Mouse (Mus musculus) layer of hippocampus, postnatal 10 days (tissue): ENCODE measurements around the gene Ss18l2. TPM values are rescaled to one million over a fixed set of nuclear protein-coding genes. Genes with fewer than 3 reads are reported as not detected.
A peak's percentile ranks its signal among the peaks of the same experiment; 100 is the strongest.

Experiments
- DNase-seq, 2 experiments: peaks; one replicate each; pipeline ENCODE4 v3.0.0; 2021; ENCODE audit warnings: low spot score in 2 of 2
- total RNA-seq, 2 experiments: library from RNA; stranded (reverse); gene quantifications; 2 replicates each; pipeline ENCODE4 v1.2.3; 2021

Ss18l2 gene
- total RNA-seq, 2 experiments from 2014 or later, result 80.7 to 87.9 TPM

GRCm38 (mm10) chr9:121757835-121758814, 48.0 kb downstream of the Ss18l2 start:
- DNase-seq, result peak in 1 of 2 experiments; percentile 32

GRCm38 (mm10) chr9:121759091-121760081, 49.3 kb downstream of the Ss18l2 start, which contains the start of gene Zfp651:
Zfp651 (plus strand) TSS chr9:121759330.
- DNase-seq, result peak; percentile 82 to 84

- peak; percentile 57 to 72 for DNase-seq
Observed at GRCm38 (mm10) chr9:121760271-121761090, 50.4 kb downstream of the Ss18l2 start.

GRCm38 (mm10) chr9:121761091-121761665, 51.0 kb downstream of the Ss18l2 start:
- DNase-seq, result no peak

- DNase-seq, result peak in 1 of 2 experiments; percentile 22
Observed at GRCm38 (mm10) chr9:121761787-121762186, 51.7 kb downstream of the Ss18l2 start.

- no peak for DNase-seq
Observed at GRCm38 (mm10) chr9:121762248-121762647, 52.1 kb downstream of the Ss18l2 start.

GRCm38 (mm10) chr9:121762761-121763160, 52.6 kb downstream of the Ss18l2 start:
- no peak for DNase-seq

Other genes starting within 250 kb of the Ss18l2 start
- 100 to 1,000 TPM; 453 to 489 TPM for gene Cck, start 214.6 kb upstream of the Ss18l2 start, total RNA-seq
- gene Lyzl4, start 68.2 kb upstream of the Ss18l2 start, total RNA-seq, result 1 to 10 TPM in 1 of 2 experiments, not detected in 1; 1.1 TPM
- 10 to 100 TPM in 1 of 2 experiments, 1 to 10 TPM in 1; 10.0 to 10.3 TPM for gene Vipr1, start 67.6 kb upstream of the Ss18l2 start, total RNA-seq
- gene Sec22c, start 4.8 kb upstream of the Ss18l2 start, total RNA-seq, result 10 to 100 TPM; 30.4 to 33.4 TPM
- 100 to 1,000 TPM; 110 to 133 TPM for gene Nktr, start 8.8 kb downstream of the Ss18l2 start, total RNA-seq
- 100 to 1,000 TPM; 104 to 108 TPM for gene Zfp651, start 49.0 kb downstream of the Ss18l2 start, total RNA-seq
- gene Klhl40, start 67.3 kb downstream of the Ss18l2 start, total RNA-seq, result 1 to 10 TPM; 2.9 to 3.2 TPM
- gene Hhatl, start 82.2 kb downstream of the Ss18l2 start, total RNA-seq, result 1 to 10 TPM; 2.8 to 2.9 TPM
- gene Ccdc13, start 129.1 kb downstream of the Ss18l2 start, total RNA-seq, result 1 to 10 TPM; 6.6 to 7.7 TPM
- 100 to 1,000 TPM in 1 of 2 experiments, 10 to 100 TPM in 1; 99.3 to 103 TPM for gene Higd1a, start 148.0 kb downstream of the Ss18l2 start, total RNA-seq
- gene Ackr2, start 188.0 kb downstream of the Ss18l2 start, total RNA-seq, result 1 to 10 TPM; 2.4 to 4.1 TPM
- gene Cyp8b1, start 206.0 kb downstream of the Ss18l2 start, total RNA-seq, result not detected
- gene Fam198a, start 240.7 kb downstream of the Ss18l2 start, total RNA-seq, result 1 to 10 TPM; 3.1 to 4.2 TPM